Mouse (Mus musculus) adrenal gland, adult 8-10 months (tissue): ENCODE measurements around the gene Cela1. TPM values are rescaled to one million over a fixed set of nuclear protein-coding genes. Genes with fewer than 3 reads are reported as not detected.
A peak's percentile ranks its signal among the peaks of the same experiment; 100 is the strongest.

Experiments
- DNase-seq: peaks from one replicate; pipeline ENCODE4 v3.0.0; 2022
- total RNA-seq, 4 experiments: library from RNA; stranded (reverse); gene quantifications; 2 replicates each; pipeline ENCODE4 v1.2.4; 2022

Gene Cela1
- total RNA-seq, 4 experiments from 2014 or later, result 107 to 119 (median 115) TPM

GRCm38 (mm10) chr15:100703913-100704312 lies 16.2 kb upstream of the Cela1 start:
- DNase-seq, result no peak

GRCm38 (mm10) chr15:100701856-100702255 lies 14.1 kb upstream of the Cela1 start:
- DNase-seq, result no peak

- DNase-seq, result no peak
These were observed 13.4 kb upstream of the Cela1 start for GRCm38 (mm10) chr15:100701108-100701507.

GRCm38 (mm10) chr15:100700424-100700823 lies 12.7 kb upstream of the Cela1 start:
- DNase-seq, result no peak

GRCm38 (mm10) chr15:100699386-100699785 lies 11.7 kb upstream of the Cela1 start:
- DNase-seq, result no peak

GRCm38 (mm10) chr15:100698078-100698477 lies 10.4 kb upstream of the Cela1 start:
- DNase-seq, result no peak

GRCm38 (mm10) chr15:100694406-100694805 lies 6.7 kb upstream of the Cela1 start:
- peak; percentile 79 for DNase-seq

GRCm38 (mm10) chr15:100691990-100692389 lies 4.3 kb upstream of the Cela1 start:
- no peak for DNase-seq

- peak; percentile 57 for DNase-seq
These were observed 732 bp downstream of the Cela1 start for GRCm38 (mm10) chr15:100686989-100687388.

GRCm38 (mm10) chr15:100686434-100686833 lies 1.3 kb downstream of the Cela1 start:
- DNase-seq, result no peak

- no peak for DNase-seq
These were observed 1.9 kb downstream of the Cela1 start for GRCm38 (mm10) chr15:100685849-100686248.

GRCm38 (mm10) chr15:100685255-100685654 lies 2.5 kb downstream of the Cela1 start:
- no peak for DNase-seq

- no peak for DNase-seq
These were observed 3.3 kb downstream of the Cela1 start for GRCm38 (mm10) chr15:100684450-100684849.

GRCm38 (mm10) chr15:100683041-100683440 lies 4.7 kb downstream of the Cela1 start:
- no peak for DNase-seq

GRCm38 (mm10) chr15:100681770-100682169 lies 6.0 kb downstream of the Cela1 start:
- no peak for DNase-seq

- no peak for DNase-seq
These were observed 7.3 kb downstream of the Cela1 start for GRCm38 (mm10) chr15:100680381-100680780.

- DNase-seq, result no peak
These were observed 8.7 kb downstream of the Cela1 start for GRCm38 (mm10) chr15:100679005-100679404.

- DNase-seq, result no peak
These were observed 9.1 kb downstream of the Cela1 start for GRCm38 (mm10) chr15:100678581-100678980.

- no peak for DNase-seq
These were observed 10.0 kb downstream of the Cela1 start for GRCm38 (mm10) chr15:100677675-100678074.

- no peak for DNase-seq
These were observed 11.2 kb downstream of the Cela1 start for GRCm38 (mm10) chr15:100676521-100676920.

- no peak for DNase-seq
These were observed 12.2 kb downstream of the Cela1 start for GRCm38 (mm10) chr15:100675486-100675885.

- DNase-seq, result no peak
These were observed 13.2 kb downstream of the Cela1 start for GRCm38 (mm10) chr15:100674566-100674965.

GRCm38 (mm10) chr15:100673585-100674391 lies 13.9 kb downstream of the Cela1 start:
- no peak for DNase-seq

- DNase-seq, result no peak
These were observed 16.9 kb downstream of the Cela1 start for GRCm38 (mm10) chr15:100670833-100671232.

- no peak for DNase-seq
These were observed 17.7 kb downstream of the Cela1 start for GRCm38 (mm10) chr15:100670004-100670403.
